Mouse (Mus musculus) liver, adult 2 months (tissue): ENCODE measurements around the gene Pgf. TPM values are rescaled to one million over a fixed set of nuclear protein-coding genes. Genes with fewer than 3 reads are reported as not detected.
A peak's percentile ranks its signal among the peaks of the same experiment; 100 is the strongest.

Experiments used
- DNase-seq: peaks from one replicate; pipeline ENCODE4 v3.0.0-alpha.2; 2011; ENCODE audit warnings: low read depth, low spot score; ENCODE audit errors: extremely low read depth
- H3K27ac ChIP-seq: fragments of 200-500 bp; replicated peaks from 2 replicates; pipeline ENCODE4 v1.5.1; 2012; ENCODE audit warnings: low read depth, mild to moderate bottlenecking, control low read depth, inconsistent platforms, low read length; ENCODE audit not compliant: insufficient read depth
- H3K27me3 ChIP-seq: fragments of 200-500 bp; 2 replicates; pipeline ENCODE4 v1.6.1; 2012; ENCODE audit warnings: mild to moderate bottlenecking, moderate library complexity, low read length, inconsistent platforms; ENCODE audit not compliant: control insufficient read depth, insufficient read depth
- H3K36me3 ChIP-seq: fragments of 200-500 bp; 2 replicates; pipeline ENCODE4 v1.6.1; 2012; ENCODE audit warnings: low read length, inconsistent platforms; ENCODE audit not compliant: control insufficient read depth, insufficient read depth
- H3K4me1 ChIP-seq: fragments of 200-500 bp; 2 replicates; pipeline ENCODE4 v1.6.1; 2011; ENCODE audit warnings: low read length; ENCODE audit not compliant: control insufficient read depth, insufficient read depth
- H3K4me3 ChIP-seq: fragments of 200-500 bp; 2 replicates; pipeline ENCODE4 v1.5.1; 2011; ENCODE audit warnings: low read depth, mild to moderate bottlenecking, control low read depth, low read length, moderate library complexity; ENCODE audit not compliant: insufficient read depth
- H3K79me2 ChIP-seq: fragments of 200-500 bp; 2 replicates; pipeline ENCODE4 v1.6.1; 2012; ENCODE audit warnings: inconsistent platforms, mild to moderate bottlenecking, low read length, moderate library complexity; ENCODE audit not compliant: control insufficient read depth, insufficient read depth
- H3K9ac ChIP-seq: fragments of 200-500 bp; 2 replicates; pipeline ENCODE4 v1.6.1; 2012; ENCODE audit warnings: low read depth, mild to moderate bottlenecking, control low read depth, inconsistent platforms, low read length
- CTCF ChIP-seq: fragments of 200-500 bp; IDR thresholded peaks from 2 replicates; pipeline ENCODE4 v1.5.1; 2011; ENCODE audit warnings: low read depth, low read length, control low read depth
- POLR2A ChIP-seq: fragments of 200-500 bp; IDR thresholded peaks from 2 replicates; pipeline ENCODE4 v1.6.1; 2011; ENCODE audit warnings: low read length, control low read depth; ENCODE audit not compliant: insufficient read depth; ENCODE audit errors: extremely low read depth
- WGBS: fragments of 180-500 bp; shearing (Covaris S2); methylation state at CpG from one replicate; pipeline ENCODE4 v1.1.7; 2018; 5-methylcytosine and 5-hydroxymethylcytosine counted together
- polyA plus RNA-seq: library from polyadenylated mRNA; depleted of rRNA; stranded (reverse); fragments of >200 nt; gene quantifications from 2 replicates; pipeline ENCODE4 v1.2.3, GENCODE M21; 2012
- total RNA-seq: library from RNA; depleted of rRNA; stranded (reverse); fragments of >200 nt; gene quantifications from 2 replicates; pipeline ENCODE4 v1.2.3, GENCODE M21; 2014

Pgf gene
- total and polyA plus RNA-seq, 2 experiments, result not detected

GRCm38 (mm10) chr12:85215031-85215430 is 37.4 kb upstream of the Pgf start:
- WGBS, result 80% methylated on average over 5 of the region's 5 CpGs
- TF ChIP-seq CTCF (no peak), POLR2A (no peak)
- H3K27ac ChIP-seq, result no peak overlapping the region

DNA sequence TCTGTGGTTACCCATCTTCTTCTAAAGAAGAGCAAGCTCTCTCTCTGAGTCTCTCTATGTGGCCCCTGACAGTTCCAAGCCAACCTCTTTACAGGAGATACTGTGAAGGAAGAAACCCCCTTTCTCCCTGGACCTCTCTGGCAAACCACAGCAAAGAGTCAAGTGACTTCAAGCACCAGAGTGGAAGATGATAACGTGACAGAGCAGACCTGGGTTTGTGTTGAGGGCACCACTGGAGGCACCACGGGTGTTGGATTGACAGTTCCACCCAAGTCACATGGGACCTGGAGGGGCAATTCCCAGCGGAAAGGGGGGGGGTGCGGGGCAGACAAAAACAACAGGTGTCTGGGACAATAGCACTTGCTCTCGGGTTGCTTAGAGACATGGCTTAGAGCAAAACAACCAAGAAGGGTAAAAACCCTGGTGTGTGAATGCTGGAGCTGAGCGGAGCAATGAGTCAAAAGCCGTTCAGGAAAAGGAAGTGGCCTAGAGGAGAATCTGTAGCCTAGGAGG is 31.2 kb upstream of the Pgf start:
- no peak for DNase-seq
- H3K4me3 ChIP-seq, result no peak overlapping the region
- no peaks in the 10 kb centered on the region for H3K27me3 ChIP-seq
- H3K36me3 ChIP-seq, result no peaks in the 10 kb centered on the region
- TF ChIP-seq CTCF, result no peak
- TF ChIP-seq POLR2A, result no peak
- H3K79me2 ChIP-seq, result no peaks in the 10 kb centered on the region
- 42% methylated on average over 7 of the region's 7 CpGs for WGBS
- no peaks in the 10 kb centered on the region for H3K4me1 ChIP-seq
- no peak overlapping the region for H3K27ac ChIP-seq
- H3K9ac ChIP-seq, result no peak overlapping the region

More at GRCm38 (mm10) chr12:85215031-85215430, 37.4 kb upstream of the Pgf start:
- no peak for DNase-seq
- Histone ChIP-seq H3K4me1 (peaks cover 3% of the 10 kb centered on the region; the same call in 1 of the 2 replicates), H3K79me2 (peaks cover 5% of the 10 kb centered on the region; the same call in 1 of the 2 replicates), H3K36me3 (no peaks in the 10 kb centered on the region), H3K4me3 (no peak overlapping the region), H3K9ac (no peak overlapping the region), H3K27me3 (no peaks in the 10 kb centered on the region)

- Histone ChIP-seq H3K4me3 (no peak overlapping the region), H3K79me2 (no peaks in the 10 kb centered on the region), H3K27ac (no peak overlapping the region), H3K27me3 (no peaks in the 10 kb centered on the region), H3K36me3 (no peaks in the 10 kb centered on the region), H3K4me1 (no peaks in the 10 kb centered on the region), H3K9ac (no peak overlapping the region)
- no peak for DNase-seq
- no peak for TF ChIP-seq POLR2A
- no peak for TF ChIP-seq CTCF
- 84% methylated on average over 10 of the region's 10 CpGs for WGBS
These were observed 27.8 kb upstream of the Pgf start for GRCm38 (mm10) chr12:85205425-85205824.

DNA sequence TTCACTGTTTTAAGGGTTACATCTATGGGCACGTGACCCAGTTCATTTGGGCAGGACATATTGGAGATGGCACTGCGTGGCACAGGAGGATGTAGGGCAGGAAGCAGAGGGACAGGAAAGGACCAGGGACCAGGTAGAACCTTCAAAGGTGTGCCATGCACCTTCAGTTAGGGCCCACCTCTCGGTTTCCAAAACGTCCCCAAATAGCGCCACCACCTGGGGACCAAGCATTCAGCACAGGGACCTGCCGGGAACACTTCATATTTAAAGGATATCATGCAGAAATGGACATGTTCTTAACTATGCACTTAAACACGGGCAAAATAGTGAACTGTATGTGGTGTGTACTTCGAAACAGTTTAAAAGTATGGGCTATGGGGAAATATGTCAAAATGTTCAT is 26.5 kb upstream of the Pgf start:
- 44% methylated on average over 8 of the region's 8 CpGs for WGBS
- TF ChIP-seq CTCF (peak; percentile 47), POLR2A (no peak)
- DNase-seq, result no peak
- H3K9ac ChIP-seq, result no peak overlapping the region
- no peaks in the 10 kb centered on the region for H3K36me3 ChIP-seq
- H3K27me3 ChIP-seq, result no peaks in the 10 kb centered on the region
- no peak overlapping the region for H3K27ac ChIP-seq
- no peaks in the 10 kb centered on the region for H3K4me1 ChIP-seq
- H3K4me3 ChIP-seq, result no peak overlapping the region
- no peaks in the 10 kb centered on the region for H3K79me2 ChIP-seq

DNA sequence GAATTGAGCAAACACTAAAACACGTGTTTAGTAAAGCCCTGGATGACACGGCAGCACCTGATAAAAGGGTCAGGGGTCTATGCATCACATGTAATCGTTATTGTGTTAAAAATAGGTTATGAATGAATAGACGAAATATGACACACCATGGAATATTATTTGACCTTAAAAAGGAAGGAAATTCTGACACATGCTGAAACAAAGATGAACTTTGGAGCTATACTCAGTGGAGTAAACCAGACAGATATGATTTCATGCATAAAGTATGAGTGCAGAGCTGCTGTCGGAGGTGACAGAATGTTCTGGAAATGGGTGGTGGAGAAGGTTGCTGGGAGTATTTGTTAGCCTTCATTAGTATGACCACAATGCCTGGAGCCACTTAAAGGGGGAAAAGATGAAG is 26.1 kb upstream of the Pgf start:
- TF ChIP-seq POLR2A (no peak), CTCF (no peak)
- Histone ChIP-seq H3K36me3 (no peaks in the 10 kb centered on the region), H3K79me2 (no peaks in the 10 kb centered on the region), H3K27me3 (no peaks in the 10 kb centered on the region), H3K4me1 (no peaks in the 10 kb centered on the region), H3K4me3 (no peak overlapping the region), H3K9ac (no peak overlapping the region), H3K27ac (no peak overlapping the region)
- no peak for DNase-seq
- 58% methylated on average over 5 of the region's 5 CpGs for WGBS

GRCm38 (mm10) chr12:85202191-85202590 is 24.6 kb upstream of the Pgf start:
- H3K9ac ChIP-seq, result no peak overlapping the region
- 89% methylated on average over 7 of the region's 7 CpGs for WGBS
- no peak for TF ChIP-seq CTCF
- TF ChIP-seq POLR2A, result no peak
- DNase-seq, result no peak
- H3K4me1 ChIP-seq, result no peaks in the 10 kb centered on the region
- H3K4me3 ChIP-seq, result no peak overlapping the region
- H3K79me2 ChIP-seq, result no peaks in the 10 kb centered on the region
- H3K36me3 ChIP-seq, result no peaks in the 10 kb centered on the region
- H3K27me3 ChIP-seq, result no peaks in the 10 kb centered on the region
- H3K27ac ChIP-seq, result no peak overlapping the region
